Mouse (Mus musculus): ENCODE measurements around the gene Tmtc1. TPM values are rescaled to one million over a fixed set of nuclear protein-coding genes. Genes with fewer than 3 reads are reported as not detected.
A peak's percentile ranks its signal among the peaks of the same experiment; 100 is the strongest.

Gene Tmtc1
- 10 to 100 TPM; 64.0 to 64.8 TPM for total RNA-seq (2021)
- long read RNA-seq, experiment 1, full-length matches to known transcripts = 4 of 26 reads
- long read RNA-seq, experiment 1, partial matches to known transcripts = 3 of 26 reads
- long read RNA-seq, experiment 1, other reads (novel, unspliced or antisense) = 19 of 26 reads
- long read RNA-seq, experiment 2, full-length matches to known transcripts = 9 of 35 reads
- long read RNA-seq, experiment 2, partial matches to known transcripts = 4 of 35 reads
- long read RNA-seq, experiment 2, other reads (novel, unspliced or antisense) = 22 of 35 reads

- peak; percentile 85 for DNase-seq
Measured at GRCm38 (mm10) chr6:148443726-148444701, at the start of gene Tmtc1. Gene Tmtc1, minus strand, starts transcription at chr6:148444389.

- no peak for DNase-seq
Measured at GRCm38 (mm10) chr6:148491849-148492248, 47.7 kb upstream of the Tmtc1 start.

- no peak for DNase-seq
Measured at GRCm38 (mm10) chr6:148486756-148487155, 42.6 kb upstream of the Tmtc1 start.

GRCm38 (mm10) chr6:148481894-148482293 lies 37.7 kb upstream of the Tmtc1 start:
- no peak for DNase-seq

GRCm38 (mm10) chr6:148479671-148480237 lies 35.6 kb upstream of the Tmtc1 start:
- DNase-seq = no peak

- DNase-seq = no peak
Measured at GRCm38 (mm10) chr6:148478350-148478749, 34.2 kb upstream of the Tmtc1 start.

- DNase-seq = no peak
Measured at GRCm38 (mm10) chr6:148472289-148472688, 28.1 kb upstream of the Tmtc1 start.

GRCm38 (mm10) chr6:148467924-148468389 lies 23.8 kb upstream of the Tmtc1 start:
- DNase-seq = peak; percentile 80

- peak; percentile 30 for DNase-seq
Measured at GRCm38 (mm10) chr6:148467170-148467921, 23.2 kb upstream of the Tmtc1 start.

- no peak for DNase-seq
Measured at GRCm38 (mm10) chr6:148459636-148460035, 15.4 kb upstream of the Tmtc1 start.

GRCm38 (mm10) chr6:148455470-148455869 lies 11.3 kb upstream of the Tmtc1 start:
- DNase-seq = no peak

GRCm38 (mm10) chr6:148454740-148455139 lies 10.6 kb upstream of the Tmtc1 start:
- no peak for DNase-seq

GRCm38 (mm10) chr6:148448151-148448550 lies 4.0 kb upstream of the Tmtc1 start:
- DNase-seq = no peak

- DNase-seq = no peak
Measured at GRCm38 (mm10) chr6:148446113-148446512, 1.9 kb upstream of the Tmtc1 start.

GRCm38 (mm10) chr6:148444796-148445195 lies 607 bp upstream of the Tmtc1 start:
- DNase-seq = no peak

GRCm38 (mm10) chr6:148443291-148443725 lies 881 bp downstream of the Tmtc1 start:
- no peak for DNase-seq

GRCm38 (mm10) chr6:148442671-148443290 lies 1.4 kb downstream of the Tmtc1 start:
- peak; percentile 36 for DNase-seq

- peak; percentile 64 for DNase-seq
Measured at GRCm38 (mm10) chr6:148441871-148442270, 2.3 kb downstream of the Tmtc1 start.

- peak; percentile 58 for DNase-seq
Measured at GRCm38 (mm10) chr6:148439101-148439500, 5.1 kb downstream of the Tmtc1 start.

- no peak for DNase-seq
Measured at GRCm38 (mm10) chr6:148437565-148437964, 6.6 kb downstream of the Tmtc1 start.

- no peak for DNase-seq
Measured at GRCm38 (mm10) chr6:148436441-148437001, 7.7 kb downstream of the Tmtc1 start.
